Mouse (Mus musculus) stomach, embryonic 15.5 days (tissue): Measurements from ENCODE around the gene Sergef. TPM values are rescaled to one million over a fixed set of nuclear protein-coding genes. Genes with fewer than 3 reads are reported as not detected.

Experiments
- ATAC-seq: fragments of 200-750 bp; cut with Nextera tagmentation; 2 replicates; pipeline ENCODE4 v1.8.0; 2017; ENCODE audit warnings: low read depth, moderate number of reproducible peaks, moderate TSS enrichment; ENCODE audit not compliant: insufficient read depth, low FRiP score
- H3K27ac ChIP-seq: fragments of 300-500 bp; sonication (generic); 2 replicates; pipeline ENCODE4 v1.5.1; 2015; ENCODE audit warnings: mild to moderate bottlenecking, inconsistent platforms
- H3K27me3 ChIP-seq: fragments of 300-500 bp; sonication (generic); replicated peaks from 2 replicates; pipeline ENCODE4 v1.6.1; 2015; ENCODE audit warnings: inconsistent platforms
- H3K36me3 ChIP-seq: fragments of 300-500 bp; sonication (generic); 2 replicates; pipeline ENCODE4 v1.6.1; 2015; ENCODE audit warnings: inconsistent platforms
- H3K4me1 ChIP-seq: fragments of 300-500 bp; sonication (generic); 2 replicates; pipeline ENCODE4 v1.6.1; 2015; ENCODE audit warnings: inconsistent platforms
- H3K4me2 ChIP-seq: fragments of 300-500 bp; sonication (generic); 2 replicates; pipeline ENCODE4 v1.6.1; 2015; ENCODE audit warnings: mild to moderate bottlenecking, inconsistent platforms
- H3K4me3 ChIP-seq: fragments of 300-500 bp; sonication (generic); replicated peaks from 2 replicates; pipeline ENCODE4 v1.5.1; 2015; ENCODE audit warnings: inconsistent platforms
- H3K9ac ChIP-seq: fragments of 300-500 bp; sonication (generic); 2 replicates; pipeline ENCODE4 v1.6.1; 2015; ENCODE audit warnings: inconsistent platforms
- H3K9me3 ChIP-seq: fragments of 300-500 bp; sonication (generic); 2 replicates; pipeline ENCODE4 v1.6.1; 2016; ENCODE audit warnings: inconsistent platforms
- WGBS: fragments of 180-500 bp; shearing (Covaris S2); methylation state at CpG from one replicate; pipeline ENCODE4 v1.1.7; 2015; 5-methylcytosine and 5-hydroxymethylcytosine counted together
- polyA plus RNA-seq: library from polyadenylated mRNA; unstranded; fragments of >200 nt; fragmentation: Nextera tagmentation; extraction: Ambion mirVana; gene quantifications from 2 replicates; pipeline ENCODE4 v1.2.1, GENCODE M21; 2015

The Sergef gene
- polyA plus RNA-seq, 1 experiment from 2014 or later: 17.2 TPM

DNA sequence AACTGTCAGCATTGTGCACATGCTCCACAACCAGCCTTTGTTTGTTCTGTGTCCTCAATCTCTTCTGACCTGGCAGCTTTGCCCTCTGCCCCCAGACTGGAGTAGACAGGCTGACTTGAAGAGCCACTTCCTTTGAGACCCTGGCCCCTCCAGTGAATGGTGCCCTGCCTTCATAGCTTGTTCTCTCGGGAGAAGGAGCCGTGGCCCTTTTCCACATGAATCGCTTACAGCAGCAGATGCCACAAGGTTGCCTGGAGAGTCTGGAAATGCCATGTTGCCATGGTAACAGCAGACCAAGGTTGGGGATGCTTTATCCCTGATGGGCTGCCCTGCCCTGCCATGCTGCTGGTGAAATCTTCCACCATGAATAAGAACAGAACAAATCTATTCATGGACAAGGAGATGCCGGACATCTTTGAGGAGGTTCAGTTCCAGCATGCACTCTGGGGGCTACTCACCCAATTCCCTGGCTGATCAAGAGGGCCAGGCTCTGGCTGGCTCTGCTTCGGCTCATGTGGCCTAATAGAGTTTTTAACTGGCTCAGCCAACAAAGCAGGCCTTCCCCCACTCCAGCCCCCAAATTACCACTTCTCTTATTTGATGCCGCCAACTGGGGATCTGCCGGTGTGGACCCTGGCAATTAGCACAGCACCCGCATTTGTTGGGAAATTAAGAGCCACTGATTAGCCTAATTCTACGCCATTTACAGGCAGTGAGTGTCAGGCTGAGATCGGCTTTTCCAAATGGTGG, 185.5 kb downstream of the Sergef start:
- H3K4me3 ChIP-seq: no peak overlapping the region
- WGBS: 49% methylated on average over 10 of the region's 10 CpGs
- no peaks in the 10 kb centered on the region for H3K9me3 ChIP-seq
- H3K9ac ChIP-seq: no peak overlapping the region
- no peak overlapping the region for H3K4me2 ChIP-seq
- no peak overlapping the region for H3K27ac ChIP-seq
- H3K36me3 ChIP-seq: no peaks in the 10 kb centered on the region
- H3K4me1 ChIP-seq: no peaks in the 10 kb centered on the region
- H3K27me3 ChIP-seq: no peaks in the 10 kb centered on the region
- ATAC-seq: no peak

DNA sequence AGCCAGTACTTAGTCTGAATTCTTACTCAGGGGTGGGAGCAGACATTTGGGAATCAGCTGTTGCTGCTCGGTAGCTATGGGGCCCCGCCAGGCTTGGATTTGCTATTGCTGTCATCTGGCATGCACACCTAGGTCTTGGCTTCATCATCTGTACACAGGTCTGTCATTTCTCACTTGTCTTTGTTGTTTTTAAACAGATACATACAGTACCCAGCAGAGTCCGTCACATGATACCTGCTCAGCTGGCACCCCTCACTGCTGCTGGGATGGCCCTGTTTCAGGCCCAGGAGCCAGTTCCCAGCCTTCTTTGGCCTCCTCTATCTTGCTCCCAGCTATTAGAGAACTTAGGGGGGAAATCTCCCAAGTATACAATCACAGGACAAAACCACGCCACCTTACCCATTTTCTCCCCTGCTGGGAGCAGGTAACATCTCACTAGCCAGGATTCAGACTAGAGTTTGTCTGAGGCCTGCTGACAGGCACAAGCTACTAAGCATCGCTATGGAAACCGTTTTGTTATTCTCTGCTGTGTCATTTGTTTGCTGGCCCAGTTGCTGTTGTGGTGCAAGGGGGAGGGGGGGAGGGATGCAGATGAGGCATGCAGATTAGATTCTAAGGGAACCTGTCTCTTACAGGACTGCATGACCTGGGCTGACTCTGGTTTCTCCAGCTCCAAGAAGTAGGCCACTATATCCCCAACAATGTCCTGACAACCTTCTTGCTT, 190.5 kb downstream of the Sergef start:
- no peak overlapping the region for H3K4me2 ChIP-seq
- no peak overlapping the region for H3K4me3 ChIP-seq
- H3K9ac ChIP-seq: no peak overlapping the region
- H3K9me3 ChIP-seq: no peaks in the 10 kb centered on the region
- H3K4me1 ChIP-seq: no peaks in the 10 kb centered on the region
- H3K27ac ChIP-seq: no peak overlapping the region
- ATAC-seq: no peak
- no peaks in the 10 kb centered on the region for H3K36me3 ChIP-seq
- WGBS: 51% methylated on average over 6 of the region's 6 CpGs
- H3K27me3 ChIP-seq: no peaks in the 10 kb centered on the region

DNA sequence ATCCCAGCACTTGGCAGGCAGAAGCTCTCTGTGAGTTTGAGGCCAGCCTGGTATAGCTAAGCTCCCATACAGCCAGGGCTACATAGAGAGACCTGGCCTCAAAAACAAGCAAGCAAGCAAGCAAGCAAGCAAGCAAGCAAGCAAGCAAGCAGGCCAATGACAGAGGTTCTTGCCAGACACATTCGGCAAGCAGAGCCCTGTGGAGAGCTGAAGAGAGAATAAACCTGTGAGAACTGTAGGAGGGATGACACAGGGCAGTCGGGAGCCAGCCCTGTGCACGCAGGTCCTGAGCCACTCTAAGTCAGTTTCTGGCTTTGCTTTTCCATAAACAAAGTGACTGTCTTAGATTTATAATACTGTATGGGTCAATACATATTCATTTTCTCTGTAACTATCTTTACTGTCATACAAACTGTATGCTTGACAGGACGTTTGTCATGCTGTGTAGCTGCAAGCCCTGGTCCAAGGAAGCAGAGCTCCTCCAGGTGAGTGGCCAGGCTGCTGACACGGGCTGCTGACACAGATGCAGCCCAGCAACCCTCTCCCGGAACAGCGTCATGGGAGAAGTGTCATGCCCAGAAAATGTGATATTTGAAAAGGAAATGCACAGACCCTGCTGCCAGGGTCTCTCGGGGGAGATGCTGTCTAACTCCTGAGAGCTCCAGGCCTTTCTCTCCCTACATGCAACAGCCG, 192.0 kb downstream of the Sergef start:
- Histone ChIP-seq H3K4me1 (no peaks in the 10 kb centered on the region), H3K27ac (no peak overlapping the region), H3K27me3 (no peaks in the 10 kb centered on the region), H3K9me3 (no peaks in the 10 kb centered on the region), H3K9ac (no peak overlapping the region), H3K4me2 (no peak overlapping the region), H3K36me3 (no peaks in the 10 kb centered on the region), H3K4me3 (no peak overlapping the region)
- 37% methylated on average over 9 of the region's 9 CpGs for WGBS
- no peak for ATAC-seq

DNA sequence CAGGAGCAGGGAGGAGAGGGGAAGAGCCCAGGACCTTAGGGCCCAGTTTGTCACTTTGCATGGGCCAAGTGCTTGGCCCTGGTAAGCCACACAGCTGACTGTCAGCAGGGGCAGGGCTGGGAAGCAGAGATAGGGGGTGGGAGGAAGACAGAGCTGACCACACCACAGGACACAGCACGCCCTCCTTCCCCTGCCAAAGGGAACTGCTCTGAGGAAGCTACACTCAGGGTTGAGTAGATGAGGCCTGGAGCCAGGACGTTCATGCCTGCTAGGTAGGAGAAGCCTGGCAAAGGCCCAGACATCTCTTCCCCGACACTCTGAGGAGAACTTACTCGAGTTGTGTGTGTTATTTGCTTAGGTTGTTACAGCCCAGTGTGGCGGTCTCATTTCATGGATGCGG, 193.7 kb downstream of the Sergef start:
- 74% methylated on average over 6 of the region's 6 CpGs for WGBS
- no peak for ATAC-seq
- H3K9ac ChIP-seq: no peak overlapping the region
- H3K4me1 ChIP-seq: no peaks in the 10 kb centered on the region
- H3K4me3 ChIP-seq: no peak overlapping the region
- no peaks in the 10 kb centered on the region for H3K9me3 ChIP-seq
- H3K27ac ChIP-seq: no peak overlapping the region
- H3K36me3 ChIP-seq: no peaks in the 10 kb centered on the region
- no peak overlapping the region for H3K4me2 ChIP-seq
- no peaks in the 10 kb centered on the region for H3K27me3 ChIP-seq

DNA sequence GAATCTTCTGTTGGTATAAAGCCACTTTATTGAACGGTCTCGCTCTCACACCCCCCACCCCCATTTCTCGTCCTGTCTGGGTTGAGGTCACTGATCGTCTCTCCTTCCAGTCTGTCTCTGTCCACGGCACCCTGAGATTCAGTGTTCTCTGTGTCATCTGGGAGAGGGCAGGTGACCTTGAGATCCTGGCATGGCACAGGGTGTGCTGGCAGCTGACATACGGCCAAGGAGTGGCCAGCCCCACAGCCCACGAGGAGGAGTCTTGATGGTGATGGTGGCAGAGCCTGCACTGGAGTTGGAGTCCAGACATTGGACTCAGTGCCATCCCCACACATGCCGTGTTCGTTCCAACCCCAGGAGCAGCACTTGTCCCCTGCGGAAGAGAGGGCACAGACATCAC, 196.4 kb downstream of the Sergef start:
- Histone ChIP-seq H3K27ac (no peak overlapping the region), H3K4me2 (no peak overlapping the region), H3K9me3 (no peaks in the 10 kb centered on the region), H3K4me1 (no peaks in the 10 kb centered on the region), H3K27me3 (no peaks in the 10 kb centered on the region), H3K9ac (no peak overlapping the region), H3K36me3 (no peaks in the 10 kb centered on the region), H3K4me3 (no peak overlapping the region)
- ATAC-seq: no peak
- WGBS: 89% methylated on average over 10 of the region's 10 CpGs

DNA sequence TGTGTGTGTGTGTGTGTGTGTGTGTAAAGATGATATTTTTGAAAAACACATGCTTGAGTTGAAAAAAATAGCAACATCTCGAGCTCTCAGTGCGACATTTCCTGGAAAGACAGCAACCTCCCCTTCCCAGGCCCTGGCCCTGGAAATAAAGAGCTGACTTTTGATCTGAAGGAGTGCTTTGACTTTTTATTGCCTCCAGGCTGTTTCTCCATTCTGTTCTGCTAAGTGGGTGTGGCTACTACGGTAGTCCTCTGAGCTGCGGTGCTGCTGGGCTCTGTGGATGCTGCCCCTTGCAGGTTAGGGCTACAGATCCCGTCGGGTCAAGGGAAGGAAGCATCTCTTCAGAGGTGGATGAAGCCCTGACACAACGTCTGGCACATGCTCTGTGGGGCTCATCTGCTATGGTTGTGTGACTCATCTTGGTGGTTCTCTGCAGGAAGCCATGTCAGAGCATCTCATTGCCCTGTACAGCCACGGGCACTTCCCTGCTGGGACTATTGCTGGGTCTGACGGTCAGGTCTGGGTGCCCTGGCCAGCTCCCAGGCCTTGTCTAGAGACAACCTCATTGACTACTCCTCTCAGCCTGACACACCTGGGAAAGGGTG, 201.0 kb downstream of the Sergef start:
- ATAC-seq: no peak
- H3K4me3 ChIP-seq: no peak overlapping the region
- no peak overlapping the region for H3K4me2 ChIP-seq
- H3K27ac ChIP-seq: no peak overlapping the region
- no peaks in the 10 kb centered on the region for H3K4me1 ChIP-seq
- H3K9ac ChIP-seq: no peak overlapping the region
- H3K9me3 ChIP-seq: no peaks in the 10 kb centered on the region
- WGBS: 50% methylated on average over 9 of the region's 9 CpGs
- H3K36me3 ChIP-seq: no peaks in the 10 kb centered on the region
- H3K27me3 ChIP-seq: no peaks in the 10 kb centered on the region

DNA sequence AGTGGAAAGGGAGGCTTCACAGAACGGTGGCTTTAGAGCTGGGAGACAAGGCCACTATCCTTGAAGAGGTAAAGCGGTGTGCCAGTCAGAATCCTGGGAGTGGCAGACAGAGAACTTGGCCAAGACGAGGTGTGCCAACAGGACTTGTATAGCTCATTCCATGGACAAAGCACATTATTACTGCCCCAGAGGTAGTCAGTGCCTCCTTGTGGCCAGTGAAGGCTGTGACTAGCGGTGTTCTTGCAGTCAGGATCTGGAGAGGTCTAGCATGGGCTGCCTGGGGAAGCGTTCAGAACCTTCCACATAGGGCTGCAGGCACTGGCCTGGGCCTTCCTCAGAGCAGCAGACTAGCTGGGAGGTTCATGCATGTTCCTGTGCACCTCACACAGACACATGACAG, 203.8 kb downstream of the Sergef start:
- Histone ChIP-seq H3K4me2 (no peak overlapping the region), H3K4me1 (no peaks in the 10 kb centered on the region), H3K27me3 (no peaks in the 10 kb centered on the region), H3K4me3 (no peak overlapping the region), H3K9me3 (no peaks in the 10 kb centered on the region), H3K36me3 (no peaks in the 10 kb centered on the region), H3K9ac (no peak overlapping the region), H3K27ac (no peak overlapping the region)
- 88% methylated on average over 5 of the region's 5 CpGs for WGBS
- ATAC-seq: no peak

DNA sequence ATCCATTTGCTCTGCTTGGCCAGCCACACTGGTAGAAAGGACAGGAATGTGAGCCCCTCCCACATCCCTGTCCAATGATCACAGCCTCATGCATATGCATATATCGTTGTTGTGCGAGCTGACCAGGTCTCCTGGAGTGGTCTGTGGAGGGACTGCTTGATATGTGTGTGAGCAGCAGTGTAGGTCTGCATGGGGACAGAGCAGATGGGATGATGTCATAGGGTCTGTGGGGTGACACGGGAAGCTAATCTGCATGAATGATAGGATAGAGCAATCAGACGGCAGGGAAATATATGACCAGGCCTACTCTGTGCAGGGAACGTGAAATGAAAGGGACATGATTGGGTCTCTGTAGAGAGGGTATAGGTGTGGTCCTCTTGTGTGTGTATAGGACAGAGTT, 205.7 kb downstream of the Sergef start:
- no peaks in the 10 kb centered on the region for H3K4me1 ChIP-seq
- no peak overlapping the region for H3K4me3 ChIP-seq
- no peaks in the 10 kb centered on the region for H3K27me3 ChIP-seq
- H3K9ac ChIP-seq: no peak overlapping the region
- WGBS: 59% methylated on average over 5 of the region's 5 CpGs
- H3K4me2 ChIP-seq: no peak overlapping the region
- H3K9me3 ChIP-seq: no peaks in the 10 kb centered on the region
- H3K27ac ChIP-seq: no peak overlapping the region
- no peak for ATAC-seq
- H3K36me3 ChIP-seq: no peaks in the 10 kb centered on the region

DNA sequence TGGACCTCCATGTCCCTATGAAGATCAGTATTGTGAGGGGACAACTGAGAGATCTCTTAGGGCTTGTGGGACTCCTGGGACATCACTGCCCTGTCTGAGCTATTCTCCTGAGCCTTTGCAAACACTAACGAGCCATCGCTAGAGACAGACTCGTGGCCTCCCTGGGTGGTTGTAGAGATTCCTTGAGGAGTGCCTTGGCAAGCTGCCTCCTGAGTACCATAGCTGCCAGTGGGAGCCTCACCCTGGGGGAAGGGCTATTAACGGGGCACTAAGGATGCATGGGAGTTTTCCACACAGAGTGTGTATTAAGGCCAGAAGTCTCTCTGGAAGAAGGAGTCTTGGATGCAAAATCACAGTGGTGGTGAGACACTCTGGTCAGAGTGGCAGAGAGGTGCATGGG, 214.6 kb downstream of the Sergef start:
- H3K9me3 ChIP-seq: no peaks in the 10 kb centered on the region
- H3K4me2 ChIP-seq: no peak overlapping the region
- no peak for ATAC-seq
- no peak overlapping the region for H3K9ac ChIP-seq
- H3K27me3 ChIP-seq: no peaks in the 10 kb centered on the region
- H3K4me3 ChIP-seq: no peak overlapping the region
- no peaks in the 10 kb centered on the region for H3K4me1 ChIP-seq
- WGBS: 70% methylated on average over 4 of the region's 4 CpGs
- no peak overlapping the region for H3K27ac ChIP-seq
- H3K36me3 ChIP-seq: no peaks in the 10 kb centered on the region

DNA sequence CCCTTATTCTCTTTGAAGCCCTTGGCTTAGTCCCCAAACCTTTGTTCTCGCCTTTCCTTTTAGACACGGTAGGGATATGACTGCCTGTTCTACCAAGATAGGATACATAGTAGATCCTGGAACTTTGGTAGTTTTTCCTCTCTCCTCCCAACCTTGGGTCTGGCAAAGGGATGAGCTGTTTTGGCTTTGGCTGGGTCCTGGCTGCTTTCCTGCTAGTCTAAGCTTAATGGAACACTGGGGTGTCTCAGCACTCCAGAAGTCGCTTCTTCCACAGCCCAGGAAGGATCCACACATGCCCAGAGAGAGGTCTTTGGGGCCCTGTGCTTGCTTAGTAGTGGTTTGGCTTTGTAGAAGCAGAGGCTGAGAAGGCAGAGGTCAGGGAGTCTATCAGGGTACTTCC, 215.7 kb downstream of the Sergef start:
- H3K36me3 ChIP-seq: no peaks in the 10 kb centered on the region
- no peak overlapping the region for H3K27ac ChIP-seq
- no peaks in the 10 kb centered on the region for H3K27me3 ChIP-seq
- H3K4me1 ChIP-seq: no peaks in the 10 kb centered on the region
- no peaks in the 10 kb centered on the region for H3K9me3 ChIP-seq
- 74% methylated on average over 3 of the region's 3 CpGs for WGBS
- H3K9ac ChIP-seq: no peak overlapping the region
- no peak overlapping the region for H3K4me3 ChIP-seq
- no peak for ATAC-seq
- no peak overlapping the region for H3K4me2 ChIP-seq

DNA sequence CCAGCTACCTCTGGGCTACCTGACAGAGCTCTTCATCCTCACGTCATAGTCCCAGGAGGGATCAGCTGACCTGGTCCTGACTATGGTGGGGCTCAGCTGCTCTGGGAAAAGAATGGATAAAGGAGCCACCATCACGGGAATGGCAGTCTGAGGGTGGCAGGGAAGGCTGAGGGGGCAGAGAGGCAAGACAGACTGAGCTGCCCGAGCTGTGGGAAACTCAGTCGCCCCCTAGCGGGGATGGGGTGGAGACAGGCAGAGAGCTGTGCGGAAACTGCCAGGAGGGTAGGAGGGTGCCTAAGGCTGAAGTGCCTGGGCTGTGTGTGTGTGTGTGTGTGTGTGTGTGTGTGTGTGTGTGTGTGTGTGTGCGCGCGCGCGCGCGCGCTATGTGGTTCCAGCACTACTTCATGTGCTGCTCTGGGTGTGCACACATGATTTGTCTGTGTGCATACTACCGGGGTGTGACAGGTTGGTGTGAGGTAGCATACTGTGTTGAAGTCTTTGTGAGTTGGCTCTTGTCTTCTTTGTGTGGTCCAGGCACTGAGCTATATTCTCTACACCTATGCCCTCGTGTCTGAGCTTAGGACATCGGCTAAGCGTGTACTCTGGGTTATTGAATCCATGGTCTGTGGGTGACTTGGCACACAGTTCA, 216.7 kb downstream of the Sergef start:
- H3K36me3 ChIP-seq: no peaks in the 10 kb centered on the region
- no peaks in the 10 kb centered on the region for H3K27me3 ChIP-seq
- ATAC-seq: no peak
- H3K9ac ChIP-seq: no peak overlapping the region
- 50% methylated on average over 17 of the region's 18 CpGs for WGBS
- H3K9me3 ChIP-seq: no peaks in the 10 kb centered on the region
- no peak overlapping the region for H3K4me2 ChIP-seq
- H3K27ac ChIP-seq: no peak overlapping the region
- H3K4me1 ChIP-seq: no peaks in the 10 kb centered on the region
- H3K4me3 ChIP-seq: no peak overlapping the region
